Mouse (Mus musculus): ENCODE measurements around the gene Gpsm3.

Gpsm3 gene

DNA sequence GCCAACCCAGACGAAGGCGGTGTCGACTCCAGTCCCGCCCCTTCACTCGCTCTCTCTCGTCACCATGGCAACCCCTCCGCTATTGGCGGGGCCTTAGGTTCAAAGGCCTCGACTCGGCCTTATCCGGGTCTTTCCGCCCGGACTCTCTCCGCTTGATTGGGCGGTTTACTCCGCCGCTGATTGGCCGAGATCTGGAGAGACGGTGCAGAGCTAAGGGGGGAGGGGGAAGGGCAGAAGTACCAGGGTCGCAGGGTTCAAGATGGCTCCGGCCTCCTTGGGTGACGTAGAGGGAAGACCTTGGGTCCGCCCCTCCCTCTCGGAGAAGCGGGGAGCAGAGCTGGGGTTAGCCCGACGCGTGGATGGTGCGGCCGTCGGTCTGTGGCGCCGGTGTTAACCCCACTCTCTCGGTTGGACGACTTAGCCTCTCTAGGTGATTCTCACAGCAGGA is 14.5 kb downstream of the Gpsm3 start, which contains the start of gene Agpat1:
Gene Agpat1 (plus strand): TSS at position 202 of the 448 bp plus-strand sequence.
- DNase-seq (ENCODE audit: low spot score): peak; percentile 96

DNA sequence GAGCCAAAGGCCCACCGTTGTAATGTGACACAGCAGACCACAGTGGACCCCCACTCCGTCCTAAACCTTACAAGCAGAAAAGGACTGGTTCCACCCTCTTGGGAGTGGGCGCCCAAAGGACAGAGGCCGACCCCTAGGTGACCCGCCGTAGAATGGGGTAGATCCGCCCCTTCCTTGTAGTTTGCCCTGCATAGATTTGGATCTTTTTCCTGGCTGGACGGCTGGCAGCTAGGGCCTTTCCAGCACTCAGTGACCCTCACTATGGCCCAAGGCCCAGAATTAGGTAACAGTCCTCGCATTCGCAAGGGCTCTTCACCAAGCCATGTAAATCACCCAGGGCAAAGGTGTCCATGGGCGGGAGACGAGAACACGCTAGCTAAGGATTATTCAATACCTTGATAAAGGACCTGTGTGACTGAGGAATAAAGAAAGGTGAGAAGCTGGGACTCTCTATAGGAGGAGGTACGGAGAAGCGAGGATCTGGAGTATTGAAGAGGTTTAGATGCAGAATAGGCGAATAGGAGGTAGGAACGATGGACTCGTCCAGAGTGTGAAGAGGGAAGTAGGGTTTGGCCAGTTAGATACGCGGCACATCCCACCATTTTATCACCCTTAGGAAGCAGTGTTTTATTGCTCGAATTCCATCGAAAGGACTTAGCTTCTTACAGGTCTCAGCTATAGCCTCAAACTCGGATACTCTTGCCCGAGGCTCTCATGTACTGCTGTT is 15.1 kb downstream of the Gpsm3 start:
- peak; percentile 38 for DNase-seq (ENCODE audit: low spot score)

DNA sequence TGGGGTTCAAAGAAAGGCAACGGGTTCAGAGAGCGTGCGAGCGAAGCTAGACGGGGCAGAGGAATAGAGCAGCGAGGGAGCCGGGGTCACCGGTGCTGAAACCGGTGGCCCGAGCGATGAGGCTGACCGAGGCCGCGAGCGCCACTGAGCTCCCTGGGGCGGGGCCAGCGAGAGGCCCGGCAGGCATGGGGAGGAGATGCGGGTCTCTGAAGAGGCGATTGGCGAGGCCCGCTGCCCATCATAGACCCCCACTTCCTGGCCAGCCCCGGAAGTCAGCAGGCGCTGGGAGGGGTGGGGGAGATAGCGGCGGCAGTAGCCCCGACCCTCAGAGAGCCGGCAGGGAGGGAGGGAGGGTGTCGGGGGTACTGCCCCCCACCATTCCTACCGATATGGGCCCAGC is 16.0 kb downstream of the Gpsm3 start:
- DNase-seq (ENCODE audit: low spot score): peak; percentile 95

DNA sequence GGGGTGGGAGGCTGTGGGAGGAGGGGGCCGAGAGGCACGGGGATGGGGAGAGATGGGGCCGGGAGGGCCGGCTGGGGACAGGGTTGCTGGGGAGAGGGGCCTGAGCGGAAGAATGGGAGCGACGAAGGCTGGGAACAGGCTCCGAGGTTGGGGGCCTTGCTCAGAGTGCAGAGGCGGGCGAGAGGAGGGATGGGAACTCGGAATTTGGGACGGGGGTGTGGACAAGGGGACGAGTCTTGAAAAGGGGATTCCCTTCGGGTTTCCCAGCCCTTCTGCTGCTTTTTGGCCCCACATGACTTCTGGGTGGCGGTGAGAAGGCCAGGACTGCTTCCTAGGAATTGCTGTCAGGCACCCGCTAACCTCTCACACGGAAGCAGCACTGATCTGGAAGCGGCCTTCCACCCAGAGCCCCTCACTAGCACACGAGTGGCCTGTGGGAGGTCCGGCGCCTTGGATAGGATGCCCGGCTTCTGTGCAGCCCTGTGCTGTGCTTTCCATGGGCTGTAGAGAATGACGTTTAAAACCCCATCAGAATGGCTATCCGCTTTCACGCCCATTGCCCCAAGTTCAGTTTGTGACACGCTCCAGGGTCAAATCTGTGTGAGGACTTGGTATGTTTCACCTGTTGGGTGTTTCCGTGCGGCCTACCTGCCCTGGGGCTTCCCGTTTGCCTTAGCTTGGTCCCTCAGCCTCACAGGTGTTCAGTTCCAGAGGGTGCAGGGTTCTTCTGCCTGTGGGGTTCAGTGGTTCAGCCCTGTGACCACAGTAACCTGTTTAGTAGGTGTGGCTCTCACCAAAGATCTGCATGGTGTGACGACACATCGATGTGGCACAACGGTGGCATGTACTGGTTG is 16.8 kb downstream of the Gpsm3 start:
- no peak for DNase-seq (ENCODE audit: low spot score)

DNA sequence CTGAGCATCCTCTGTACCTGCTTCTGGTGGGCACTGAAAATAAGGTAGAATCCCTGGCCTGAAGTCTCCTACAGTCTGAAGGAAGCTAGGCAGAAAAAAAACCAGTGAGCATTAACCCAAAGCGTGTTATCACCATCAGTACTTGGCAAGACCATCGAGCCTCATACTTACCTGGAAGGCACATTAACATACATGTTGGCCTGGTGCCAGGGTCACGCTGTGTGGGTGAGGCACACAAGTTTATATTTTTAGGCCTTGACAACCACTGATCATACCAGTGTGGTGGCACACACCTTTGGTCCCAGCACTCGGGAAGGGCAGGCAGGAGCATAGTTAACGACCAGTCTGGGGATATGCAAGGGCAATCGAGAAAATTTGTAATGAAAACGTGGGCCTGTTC is 18.4 kb downstream of the Gpsm3 start:
- DNase-seq (ENCODE audit: low spot score): no peak

DNA sequence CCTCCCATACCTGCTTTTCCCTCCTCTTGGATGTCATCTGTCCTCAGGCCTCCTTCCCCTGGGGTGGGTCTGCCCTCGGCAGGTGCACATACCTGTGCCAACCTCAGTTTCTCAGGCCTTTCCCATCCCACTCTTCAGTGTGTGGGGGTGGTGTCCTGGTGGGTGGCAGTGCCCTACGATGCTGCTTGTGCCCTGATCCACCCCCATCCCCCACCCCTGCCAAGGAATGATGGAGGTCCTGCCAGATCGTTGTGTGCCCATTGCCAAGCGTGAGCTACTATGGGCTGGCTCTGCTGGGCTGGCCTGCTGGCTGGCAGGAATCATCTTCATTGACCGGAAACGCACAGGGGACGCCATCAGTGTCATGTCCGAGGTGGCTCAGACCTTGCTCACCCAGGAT is 21.4 kb downstream of the Gpsm3 start:
- no peak for DNase-seq (ENCODE audit: low spot score)

DNA sequence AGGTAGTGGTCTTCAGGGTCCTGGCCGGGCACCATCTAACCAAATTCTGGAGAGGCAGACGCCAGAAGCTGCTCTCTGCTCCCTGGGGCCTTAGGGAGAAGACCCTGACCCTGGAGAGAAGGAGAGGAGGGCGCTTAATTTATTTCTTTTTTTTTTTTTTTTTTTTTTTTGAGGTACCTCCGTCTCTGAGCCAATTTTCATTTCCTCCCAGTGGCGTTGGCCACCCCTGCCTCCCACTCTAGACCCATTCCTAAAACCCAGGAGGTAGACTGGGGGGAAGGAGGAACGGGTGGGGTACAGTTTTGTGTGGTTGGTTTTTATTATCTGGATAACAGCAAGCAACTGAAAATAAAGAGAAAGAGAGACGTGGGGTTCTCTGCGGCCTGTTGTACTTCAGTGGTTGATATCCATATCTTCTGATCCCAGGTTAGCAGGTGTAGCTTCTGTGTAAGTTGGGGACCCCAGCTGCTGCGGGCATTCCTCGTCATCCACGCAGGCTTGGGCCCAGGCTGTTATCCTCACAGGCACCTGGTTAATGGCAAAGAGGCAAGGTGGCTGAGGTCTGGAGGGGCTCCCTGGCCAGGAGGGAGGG is 23.5 kb downstream of the Gpsm3 start:
- DNase-seq (ENCODE audit: low spot score): no peak

DNA sequence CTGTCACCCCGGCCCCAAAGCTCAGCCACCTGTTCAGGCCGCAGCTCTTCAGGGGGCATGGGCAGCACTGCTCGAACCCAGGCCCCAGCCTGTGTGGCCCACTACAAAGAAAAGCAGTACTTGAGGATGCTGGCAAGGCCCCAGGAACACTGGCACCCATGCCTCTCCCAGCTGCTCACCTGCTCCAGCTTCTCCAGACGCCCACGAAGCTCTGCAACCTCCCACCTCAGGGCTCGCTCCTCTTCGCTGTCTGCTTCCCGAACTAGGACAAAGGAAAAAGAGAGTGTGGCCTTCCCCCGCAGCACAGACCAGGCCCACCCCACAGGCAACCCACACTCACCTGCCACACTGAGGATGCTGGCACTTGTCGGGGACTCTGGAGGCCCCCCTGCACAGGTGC is 24.2 kb downstream of the Gpsm3 start:
- DNase-seq (ENCODE audit: low spot score): no peak

DNA sequence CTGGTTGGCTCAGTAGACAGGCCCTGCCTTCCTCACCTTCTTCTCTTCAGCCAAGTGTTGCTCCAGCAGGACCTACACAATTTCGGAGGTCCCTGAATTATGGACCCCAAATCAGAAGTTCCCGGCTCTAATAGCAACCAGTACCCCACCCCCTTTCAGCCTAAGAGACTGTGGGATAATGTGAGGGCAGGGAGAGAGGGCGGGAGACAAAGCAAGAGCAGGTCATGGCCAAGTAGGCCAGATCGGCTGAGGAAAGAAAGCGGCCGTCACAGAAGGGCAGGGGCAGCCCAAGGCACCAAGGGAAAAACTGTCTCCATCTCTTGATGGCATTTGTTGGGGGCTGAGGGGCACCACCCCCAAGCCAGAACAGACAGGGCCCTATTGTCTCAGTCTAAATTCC is 26.3 kb downstream of the Gpsm3 start, which contains the start of gene Egfl8:
Gene Egfl8 (minus strand): TSS at position 101 of the 400 bp plus-strand sequence.
- no peak for DNase-seq (ENCODE audit: low spot score)

DNA sequence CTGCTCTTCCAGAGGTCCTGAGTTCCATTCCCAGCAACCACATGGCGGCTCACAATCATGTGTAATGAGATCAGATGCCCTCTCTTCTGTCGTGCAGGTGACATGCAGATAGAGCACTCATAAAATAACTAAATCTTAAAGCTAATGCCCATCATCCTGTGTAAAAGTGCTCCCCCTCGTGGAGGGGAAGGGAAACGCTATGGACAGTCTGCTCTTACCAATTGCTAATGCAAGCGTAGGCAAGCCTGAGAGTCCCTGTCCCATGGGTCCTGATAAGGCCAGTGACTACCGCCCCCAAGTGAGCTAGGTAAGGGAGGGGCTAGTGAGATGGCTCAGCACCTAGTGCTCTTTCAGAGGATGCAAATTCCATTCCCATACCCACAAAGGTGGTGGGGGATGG is 29.4 kb downstream of the Gpsm3 start:
- peak; percentile 70 for DNase-seq (ENCODE audit: low spot score)

DNA sequence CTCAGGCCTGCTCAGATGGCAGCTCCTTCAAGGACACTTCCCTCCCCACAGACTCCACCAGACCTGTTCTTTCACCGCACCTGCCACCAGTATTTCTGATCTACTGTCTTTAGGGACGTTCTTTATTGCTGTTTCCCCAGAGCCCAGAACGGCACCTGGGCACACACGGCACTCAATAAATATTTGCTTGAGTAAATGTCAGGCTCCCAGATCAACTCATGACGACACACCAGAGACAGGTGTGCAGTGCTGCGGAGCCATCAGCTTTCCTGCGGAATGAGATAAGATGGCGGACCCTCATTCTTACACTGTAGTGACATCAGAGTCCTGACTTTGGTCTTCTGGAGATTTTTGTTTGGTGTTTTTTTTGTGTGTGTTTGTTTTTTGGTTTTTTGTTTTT is 31.4 kb downstream of the Gpsm3 start:
- no peak for DNase-seq (ENCODE audit: low spot score)

DNA sequence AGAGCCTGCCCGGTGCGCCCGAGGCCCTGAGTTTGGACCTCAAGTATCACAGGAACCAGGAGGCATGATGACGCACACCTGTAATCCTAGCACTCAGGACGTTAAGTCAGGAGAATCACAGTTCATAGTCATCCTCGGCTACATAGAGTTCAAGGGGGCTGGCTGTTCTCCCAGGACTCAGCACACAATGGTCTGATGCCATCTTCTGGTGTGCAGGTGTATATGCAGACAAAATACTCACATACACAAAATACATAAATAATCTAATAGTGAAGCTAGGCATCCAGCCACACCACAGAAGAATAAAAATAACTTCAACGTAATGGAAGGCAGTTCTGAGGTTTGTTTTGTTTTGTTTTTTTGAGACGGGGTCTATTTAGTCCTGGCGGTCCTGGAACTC is 33.6 kb downstream of the Gpsm3 start:
- no peak for DNase-seq (ENCODE audit: low spot score)

DNA sequence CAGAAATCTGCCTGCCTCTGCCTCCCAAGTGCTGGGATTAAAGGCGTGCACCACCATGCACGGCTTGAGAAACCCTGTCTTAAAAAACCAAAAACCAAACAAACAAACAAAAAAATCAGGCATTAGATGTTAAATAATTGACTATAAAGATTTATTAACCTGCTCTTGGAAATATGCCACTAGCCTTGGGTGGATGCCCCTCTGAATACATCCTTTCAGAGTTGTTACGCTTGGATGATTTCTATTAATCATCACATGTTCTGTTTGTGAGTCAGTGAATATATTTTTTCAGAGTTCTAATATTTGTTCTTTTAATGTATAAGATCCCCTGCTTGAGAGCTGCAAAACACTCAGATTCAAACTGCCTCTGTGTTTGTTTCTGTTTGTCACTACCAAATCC is 35.4 kb downstream of the Gpsm3 start:
- DNase-seq (ENCODE audit: low spot score): no peak

DNA sequence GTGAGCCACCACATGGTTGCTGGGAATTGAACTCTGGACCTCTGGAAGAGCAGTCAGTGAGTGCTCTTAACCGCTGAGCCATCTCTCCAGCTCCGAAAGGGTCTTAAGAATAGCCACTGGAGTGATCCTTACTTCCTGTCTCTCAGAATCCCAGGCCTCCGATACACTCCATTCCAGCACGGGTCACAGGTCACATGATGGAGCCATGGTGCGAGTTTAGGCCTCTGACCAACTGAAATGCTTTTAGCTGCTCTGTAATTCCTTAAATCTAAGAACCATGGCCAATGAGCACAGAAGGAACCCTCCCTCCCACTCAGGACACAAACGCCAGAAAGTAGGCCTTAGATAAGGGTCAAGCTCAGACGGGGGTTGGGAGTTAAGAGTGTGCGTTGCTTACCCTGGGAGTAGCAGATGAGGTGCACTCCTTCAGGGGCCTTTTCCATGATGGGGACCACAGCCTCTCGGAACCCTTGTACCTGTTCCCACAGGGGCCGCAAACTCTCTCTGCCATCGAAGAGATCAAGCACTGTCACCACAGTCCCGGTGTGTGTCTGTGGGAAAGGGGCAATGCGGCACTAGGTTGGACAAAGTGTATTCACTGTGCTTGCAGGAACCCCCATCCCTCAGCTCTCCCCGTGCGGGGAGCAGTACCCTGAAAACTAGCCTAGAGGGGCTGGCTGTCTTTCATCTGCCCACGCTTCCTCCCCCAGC is 36.6 kb downstream of the Gpsm3 start:
- DNase-seq (ENCODE audit: low spot score): no peak

DNA sequence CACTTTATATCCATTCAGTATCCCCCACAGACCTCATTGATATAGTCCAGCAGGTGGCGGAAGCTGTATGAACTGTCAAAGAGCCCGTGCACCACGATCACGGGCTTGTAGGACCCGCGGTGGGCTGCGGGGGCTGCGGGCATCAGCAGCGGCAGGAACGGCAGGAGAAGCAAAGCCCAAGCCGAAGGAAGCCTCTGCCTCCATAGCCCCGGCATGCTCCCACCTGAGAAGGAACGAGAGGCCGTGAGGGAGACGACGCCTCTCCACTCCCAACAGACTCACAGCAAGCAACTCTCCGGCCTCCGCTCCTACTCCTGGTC is 37.1 kb downstream of the Gpsm3 start:
- no peak for DNase-seq (ENCODE audit: low spot score)

DNA sequence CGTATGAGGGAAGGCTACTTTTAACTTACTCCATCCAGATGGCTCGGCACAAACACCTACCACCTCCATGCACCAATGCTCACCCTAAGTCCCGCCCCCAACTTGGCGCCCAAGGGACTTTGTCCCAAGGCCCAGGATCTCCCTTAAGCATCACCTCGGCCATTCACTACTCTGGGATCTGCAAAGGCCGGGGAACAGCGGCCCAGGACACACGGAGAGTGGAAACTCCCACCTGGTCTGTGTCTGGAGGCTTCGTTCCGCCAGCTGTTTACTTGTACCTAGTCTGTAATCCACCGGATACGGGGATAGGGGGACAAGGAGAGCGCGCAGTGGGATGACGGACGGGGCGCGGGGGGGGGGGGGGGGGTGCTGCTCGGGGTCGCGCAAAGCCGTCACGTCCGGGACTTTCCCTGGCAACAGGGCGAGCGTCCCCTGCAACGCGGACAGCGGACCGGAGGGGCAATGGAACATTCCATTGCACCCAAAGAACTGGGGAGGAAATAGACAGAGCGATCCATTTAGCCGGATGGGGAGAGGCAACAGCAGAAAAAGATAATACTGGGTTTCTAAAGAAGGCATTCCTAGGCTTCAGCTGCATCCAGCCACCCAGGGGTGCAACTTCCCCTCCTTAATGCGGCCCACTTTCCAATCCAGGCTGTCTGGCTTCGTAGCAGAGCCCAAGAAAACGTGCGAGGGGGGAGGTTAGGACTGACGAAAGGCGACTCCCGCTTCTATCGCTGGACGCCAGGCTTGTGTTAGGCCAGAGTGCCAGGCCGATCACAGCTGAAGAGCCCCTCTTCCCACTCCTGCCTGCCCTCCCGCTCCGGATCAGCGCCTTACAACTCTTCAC is 37.7 kb downstream of the Gpsm3 start:
- peak; percentile 66 for DNase-seq (ENCODE audit: low spot score)

DNA sequence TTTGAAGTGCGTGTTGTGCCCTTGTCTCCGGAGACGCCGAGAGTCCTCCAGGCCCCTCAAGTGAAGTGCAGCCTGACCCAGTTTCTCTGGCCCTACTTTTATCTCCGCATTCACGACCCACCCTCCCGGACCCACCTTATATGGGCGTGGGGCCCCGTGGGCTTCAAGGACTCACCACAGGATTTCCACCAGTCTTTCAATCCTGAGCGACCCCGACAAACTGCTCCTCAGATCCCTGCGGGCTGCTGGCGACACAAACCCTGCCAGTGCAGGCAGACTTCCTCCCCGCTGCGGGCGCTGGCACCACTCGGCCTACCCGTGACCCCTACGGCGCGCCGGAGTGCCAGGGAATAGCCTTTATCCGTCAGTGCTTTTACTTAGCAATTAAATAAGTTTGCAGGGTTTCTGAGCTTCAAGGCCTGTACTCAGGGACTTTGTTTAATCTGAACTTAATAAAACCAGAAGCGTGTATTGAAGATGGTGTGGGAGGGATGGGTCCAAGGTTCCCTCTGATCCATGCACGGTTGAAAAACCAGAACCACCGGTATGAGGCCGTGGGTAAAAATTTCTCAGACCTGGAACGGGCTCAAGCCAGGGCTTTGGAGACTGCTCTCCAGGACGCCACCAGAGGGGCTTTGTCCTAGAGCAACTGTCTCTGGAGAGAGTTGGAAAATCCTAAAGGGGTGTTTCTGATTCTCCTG is 38.5 kb downstream of the Gpsm3 start, which contains the start of gene Ppt2:
Gene Ppt2 (minus strand): TSS at position 568 of the 701 bp plus-strand sequence.
- peak; percentile 43 for DNase-seq (ENCODE audit: low spot score)

DNA sequence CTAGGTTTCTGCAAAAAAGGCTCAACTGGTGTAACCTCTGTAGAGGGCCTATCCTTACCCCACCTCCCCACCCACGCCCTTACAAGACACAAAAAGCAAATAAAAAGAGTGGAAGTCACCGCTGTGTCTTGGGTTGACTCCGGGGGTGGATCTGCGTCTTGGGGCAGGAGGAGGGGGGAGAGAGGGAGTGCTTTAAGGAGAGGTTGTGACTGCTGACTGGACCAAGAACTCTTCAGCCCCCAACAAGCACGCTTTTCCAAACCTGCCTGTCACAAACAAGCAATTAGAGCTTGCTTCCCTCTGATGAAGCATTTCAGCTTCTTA is 39.0 kb downstream of the Gpsm3 start:
- no peak for DNase-seq (ENCODE audit: low spot score)

DNA sequence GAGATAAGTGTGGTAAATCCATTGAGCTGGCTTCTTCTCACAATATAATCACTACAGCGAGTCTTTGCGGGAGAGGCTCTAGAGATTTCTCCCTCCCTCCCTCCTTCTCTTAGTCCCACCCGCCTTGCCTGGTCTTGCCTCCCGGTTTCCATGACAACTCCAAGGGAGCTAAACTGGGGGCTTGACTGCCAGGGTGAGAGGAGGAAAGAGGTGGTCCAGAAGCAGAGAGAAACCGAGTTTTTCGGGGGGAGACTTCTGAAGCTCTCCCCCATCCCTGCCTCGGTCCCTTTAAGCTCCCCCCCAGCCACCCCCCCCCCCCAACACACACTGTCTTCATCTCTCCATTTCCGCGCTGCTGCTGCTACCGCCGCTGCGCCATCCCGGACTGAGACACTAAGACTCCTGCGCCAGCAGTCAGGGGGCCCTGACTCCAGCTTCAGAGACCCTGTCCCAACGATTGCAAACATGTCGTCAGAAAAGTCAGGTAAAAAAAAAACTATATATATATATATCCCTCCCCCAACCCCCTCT is 39.7 kb downstream of the Gpsm3 start, which contains the start of gene Prrt1:
Gene Prrt1 (plus strand): TSS at position 313 of the 531 bp plus-strand sequence.
- no peak for DNase-seq (ENCODE audit: low spot score)

DNA sequence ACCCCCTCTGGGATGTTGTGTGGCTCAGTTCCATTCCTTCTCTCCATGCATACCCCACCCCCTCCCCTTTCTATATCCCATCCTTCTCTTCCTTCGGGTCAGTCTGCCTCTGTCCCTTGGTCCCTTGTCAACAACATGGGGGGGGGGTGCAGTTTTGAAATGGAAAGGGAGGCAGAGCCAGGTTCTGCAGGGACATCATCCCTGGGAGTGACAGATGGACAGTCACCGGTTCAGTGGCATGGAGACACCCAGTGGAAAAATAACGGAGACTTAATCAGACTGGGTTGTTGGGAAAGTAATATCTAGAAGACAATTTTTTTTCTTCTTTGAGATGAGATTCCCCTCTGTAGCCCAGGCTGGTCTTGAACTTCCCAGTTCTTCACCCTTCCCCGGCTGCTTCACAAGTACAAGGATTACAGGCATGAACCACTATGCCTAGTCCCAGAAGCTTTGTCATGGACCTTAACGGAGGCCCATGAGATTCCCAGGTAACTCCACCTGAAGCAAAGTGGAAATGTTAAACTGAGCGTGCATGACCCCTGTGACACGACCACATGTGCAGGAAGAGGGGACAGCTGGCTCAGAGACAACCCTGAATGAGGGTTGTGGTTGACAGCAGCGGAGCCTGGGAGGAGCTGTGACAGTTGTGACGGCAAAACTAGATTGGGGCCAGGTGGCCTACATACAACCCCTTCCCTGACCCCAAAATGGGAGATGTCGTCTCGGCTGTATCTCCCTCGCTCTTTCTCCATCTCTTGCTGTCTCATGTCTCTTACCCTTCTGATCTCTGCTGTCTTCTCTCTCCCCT is 40.4 kb downstream of the Gpsm3 start:
- no peak for DNase-seq (ENCODE audit: low spot score)
